Mouse (Mus musculus): ENCODE data around the gene Trp53inp2. TPM values are rescaled to one million over a fixed set of nuclear protein-coding genes. Genes with fewer than 3 reads are reported as not detected.

Trp53inp2 gene
- polyA plus RNA-seq, 1 experiment, result 159 TPM

GRCm38 (mm10) chr2:155369333-155369883, 11.5 kb upstream of the Trp53inp2 start:
- DNase-seq (ENCODE audit: low read depth), result peak; percentile 58
- TF ChIP-seq CTCF (IDR thresholded peaks at IDR 0.05; ENCODE audit: borderline replicate concordance, extremely low read depth, insufficient read depth, insufficient read length) (no peak), POLR2A (IDR thresholded peaks at IDR 0.05; ENCODE audit: borderline replicate concordance, extremely low read depth, insufficient read depth, insufficient read length, poor library complexity, severe bottlenecking) (no peak)

GRCm38 (mm10) chr2:155372451-155372850, 8.4 kb upstream of the Trp53inp2 start:
- DNase-seq (ENCODE audit: low read depth), result no peak
- TF ChIP-seq CTCF (IDR thresholded peaks at IDR 0.05; ENCODE audit: borderline replicate concordance, extremely low read depth, insufficient read depth, insufficient read length), result no peak
- TF ChIP-seq POLR2A (IDR thresholded peaks at IDR 0.05; ENCODE audit: borderline replicate concordance, extremely low read depth, insufficient read depth, insufficient read length, poor library complexity, severe bottlenecking), result no peak

- no peak for DNase-seq (ENCODE audit: low read depth)
- TF ChIP-seq POLR2A (IDR thresholded peaks at IDR 0.05; ENCODE audit: borderline replicate concordance, extremely low read depth, insufficient read depth, insufficient read length, poor library complexity, severe bottlenecking), result no peak
- TF ChIP-seq CTCF (IDR thresholded peaks at IDR 0.05; ENCODE audit: borderline replicate concordance, extremely low read depth, insufficient read depth, insufficient read length), result no peak
Observed at GRCm38 (mm10) chr2:155373302-155373701, 7.6 kb upstream of the Trp53inp2 start.

DNA sequence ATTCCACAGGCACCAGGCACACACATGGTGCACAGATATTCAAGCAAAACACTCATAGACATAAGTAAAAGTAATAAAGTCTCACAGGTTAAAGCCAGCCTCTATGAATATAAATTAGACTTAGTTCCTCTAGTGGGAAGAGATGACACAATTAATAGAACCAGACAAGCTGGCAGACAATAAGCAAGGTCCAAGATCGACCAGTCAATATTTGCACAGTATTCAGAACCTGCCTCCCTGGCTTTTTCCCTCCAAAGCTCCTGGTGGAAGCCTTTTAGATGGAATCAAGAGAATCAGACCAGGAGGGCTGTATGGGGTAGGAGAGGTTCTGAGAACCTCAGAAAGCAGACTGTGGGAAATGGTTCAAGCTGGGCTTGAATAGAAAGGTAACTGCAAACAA, 7.0 kb upstream of the Trp53inp2 start:
- DNase-seq (ENCODE audit: low read depth), result no peak
- TF ChIP-seq POLR2A (IDR thresholded peaks at IDR 0.05; ENCODE audit: borderline replicate concordance, extremely low read depth, insufficient read depth, insufficient read length, poor library complexity, severe bottlenecking) (no peak), CTCF (IDR thresholded peaks at IDR 0.05; ENCODE audit: borderline replicate concordance, extremely low read depth, insufficient read depth, insufficient read length) (no peak)

- DNase-seq (ENCODE audit: low read depth), result no peak
- TF ChIP-seq POLR2A (IDR thresholded peaks at IDR 0.05; ENCODE audit: borderline replicate concordance, extremely low read depth, insufficient read depth, insufficient read length, poor library complexity, severe bottlenecking) (no peak), CTCF (IDR thresholded peaks at IDR 0.05; ENCODE audit: borderline replicate concordance, extremely low read depth, insufficient read depth, insufficient read length) (no peak)
Observed at GRCm38 (mm10) chr2:155374521-155374920, 6.3 kb upstream of the Trp53inp2 start.

GRCm38 (mm10) chr2:155376191-155376590, 4.7 kb upstream of the Trp53inp2 start:
- TF ChIP-seq CTCF (IDR thresholded peaks at IDR 0.05; ENCODE audit: borderline replicate concordance, extremely low read depth, insufficient read depth, insufficient read length) (no peak), POLR2A (IDR thresholded peaks at IDR 0.05; ENCODE audit: borderline replicate concordance, extremely low read depth, insufficient read depth, insufficient read length, poor library complexity, severe bottlenecking) (no peak)

GRCm38 (mm10) chr2:155381060-155381437, 190 bp downstream of the Trp53inp2 start:
- DNase-seq (ENCODE audit: low read depth), result peak; percentile 51
- no peak for TF ChIP-seq CTCF (IDR thresholded peaks at IDR 0.05; ENCODE audit: borderline replicate concordance, extremely low read depth, insufficient read depth, insufficient read length)
- TF ChIP-seq POLR2A (IDR thresholded peaks at IDR 0.05; ENCODE audit: borderline replicate concordance, extremely low read depth, insufficient read depth, insufficient read length, poor library complexity, severe bottlenecking), result no peak

More at GRCm38 (mm10) chr2:155376191-155376590, 4.7 kb upstream of the Trp53inp2 start:
- no peak for DNase-seq (ENCODE audit: low read depth)

DNA sequence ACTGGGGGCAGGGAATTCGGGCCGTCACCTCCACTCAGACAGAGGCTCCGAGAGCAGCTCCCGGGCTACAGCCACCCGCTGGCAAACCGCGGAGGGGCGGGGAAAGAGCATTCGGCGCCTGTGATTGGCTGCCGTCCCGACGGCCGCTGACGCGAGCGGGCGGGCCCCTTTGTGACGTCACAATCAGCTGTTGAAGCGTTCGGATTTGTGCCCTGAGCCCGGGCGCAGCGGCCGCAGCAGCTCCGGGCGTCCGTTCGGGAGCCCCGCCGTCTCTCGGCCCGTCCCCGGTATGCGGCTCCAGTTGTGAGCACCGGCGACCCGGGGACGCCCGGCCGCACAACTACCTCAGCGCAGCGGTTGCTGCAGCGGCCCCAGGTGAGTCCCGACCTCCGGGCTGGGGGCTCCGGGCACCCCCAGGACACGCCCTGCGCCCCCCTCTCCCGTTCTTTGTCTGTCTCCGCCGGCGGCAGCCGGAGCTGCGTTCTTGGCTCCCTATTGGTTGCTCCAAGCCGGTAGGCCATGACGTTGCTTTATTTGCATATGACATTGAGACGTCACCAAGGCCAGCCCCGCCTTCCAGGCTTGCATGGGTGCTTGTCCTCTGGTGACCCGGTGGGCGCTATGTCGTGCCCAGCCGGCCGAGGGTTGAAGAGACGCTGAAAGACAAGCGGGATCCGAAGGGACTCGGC, 928 bp downstream of the Trp53inp2 start:
- TF ChIP-seq POLR2A (IDR thresholded peaks at IDR 0.05; ENCODE audit: borderline replicate concordance, extremely low read depth, insufficient read depth, insufficient read length, poor library complexity, severe bottlenecking) (peak; percentile 97), CTCF (IDR thresholded peaks at IDR 0.05; ENCODE audit: borderline replicate concordance, extremely low read depth, insufficient read depth, insufficient read length) (no peak)

GRCm38 (mm10) chr2:155382332-155382700, 1.5 kb downstream of the Trp53inp2 start:
- no peak for DNase-seq (ENCODE audit: low read depth)
- no peak for TF ChIP-seq POLR2A (IDR thresholded peaks at IDR 0.05; ENCODE audit: borderline replicate concordance, extremely low read depth, insufficient read depth, insufficient read length, poor library complexity, severe bottlenecking)
- TF ChIP-seq CTCF (IDR thresholded peaks at IDR 0.05; ENCODE audit: borderline replicate concordance, extremely low read depth, insufficient read depth, insufficient read length), result no peak

More for the DNA sequence above, 928 bp downstream of the Trp53inp2 start:
- peak; percentile 98 for DNase-seq (ENCODE audit: low read depth)

GRCm38 (mm10) chr2:155382791-155383438, 2.1 kb downstream of the Trp53inp2 start:
- DNase-seq (ENCODE audit: low read depth), result peak; percentile 20
- TF ChIP-seq POLR2A (IDR thresholded peaks at IDR 0.05; ENCODE audit: borderline replicate concordance, extremely low read depth, insufficient read depth, insufficient read length, poor library complexity, severe bottlenecking) (no peak), CTCF (IDR thresholded peaks at IDR 0.05; ENCODE audit: borderline replicate concordance, extremely low read depth, insufficient read depth, insufficient read length) (no peak)

DNA sequence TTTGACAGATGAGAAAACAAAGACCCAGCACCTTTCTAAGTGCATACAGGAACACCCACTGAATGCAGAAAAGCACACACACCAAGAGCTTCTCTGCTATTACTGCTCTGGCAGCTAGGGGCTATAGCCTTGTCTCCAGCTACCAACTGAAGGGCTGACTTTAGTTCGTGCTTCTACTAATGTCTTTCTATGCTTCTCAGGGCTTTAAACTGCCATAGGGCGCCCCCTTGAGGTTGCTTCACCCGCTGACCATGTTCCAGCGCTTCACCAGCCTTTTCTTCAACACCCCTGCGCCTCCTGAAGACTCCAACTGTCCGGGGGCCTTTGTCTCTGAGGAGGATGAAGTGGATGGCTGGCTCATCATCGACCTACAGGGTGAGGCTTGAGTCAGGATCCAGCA, 4.2 kb downstream of the Trp53inp2 start:
- DNase-seq (ENCODE audit: low read depth), result peak; percentile 85
- TF ChIP-seq POLR2A (IDR thresholded peaks at IDR 0.05; ENCODE audit: borderline replicate concordance, extremely low read depth, insufficient read depth, insufficient read length, poor library complexity, severe bottlenecking), result no peak
- TF ChIP-seq CTCF (IDR thresholded peaks at IDR 0.05; ENCODE audit: borderline replicate concordance, extremely low read depth, insufficient read depth, insufficient read length), result peak; percentile 68
